Mouse (Mus musculus) limb, embryonic 14.5 days (tissue): Measurements from ENCODE around the gene Cachd1. TPM values are rescaled to one million over a fixed set of nuclear protein-coding genes. Genes with fewer than 3 reads are reported as not detected.

ENCODE experiments used
- ATAC-seq: fragments of 200-750 bp; cut with Nextera tagmentation; 2 replicates; pipeline ENCODE4 v1.8.0; 2017; ENCODE audit warnings: low read depth, moderate number of reproducible peaks, moderate TSS enrichment; ENCODE audit not compliant: low FRiP score
- DNase-seq: peaks from one replicate; pipeline ENCODE4 v3.0.0-alpha.2; 2015; ENCODE audit warnings: low spot score
- H3K27ac ChIP-seq: fragments of 300-500 bp; sonication (generic); replicated peaks from 2 replicates; pipeline ENCODE4 v1.5.1; 2014; ENCODE audit warnings: low read depth, mild to moderate bottlenecking, low read length, moderate library complexity, mixed read lengths
- H3K27me3 ChIP-seq: fragments of 300-500 bp; sonication (generic); 2 replicates; pipeline ENCODE4 v1.6.1; 2014; ENCODE audit warnings: low read length, mixed read lengths; ENCODE audit not compliant: control insufficient read depth, insufficient read depth
- H3K36me3 ChIP-seq: fragments of 300-500 bp; sonication (generic); 2 replicates; pipeline ENCODE4 v1.6.1; 2014; ENCODE audit warnings: mild to moderate bottlenecking, low read length, moderate library complexity, mixed read lengths; ENCODE audit not compliant: control insufficient read depth, insufficient read depth
- H3K4me1 ChIP-seq: fragments of 300-500 bp; sonication (generic); 2 replicates; pipeline ENCODE4 v1.6.1; 2014; ENCODE audit warnings: antibody characterized with exemption, low read length, mixed read lengths; ENCODE audit not compliant: control insufficient read depth, insufficient read depth
- H3K4me2 ChIP-seq: fragments of 300-500 bp; sonication (generic); replicated peaks from 2 replicates; pipeline ENCODE4 v1.6.1; 2014; ENCODE audit warnings: low read depth, mild to moderate bottlenecking, low read length, moderate library complexity; ENCODE audit not compliant: severe bottlenecking
- H3K4me3 ChIP-seq: fragments of 300-500 bp; sonication (generic); replicated peaks from 2 replicates; pipeline ENCODE4 v1.5.1; 2014; ENCODE audit warnings: low read length
- H3K9ac ChIP-seq: fragments of 300-500 bp; sonication (generic); 2 replicates; pipeline ENCODE4 v1.6.1; 2014; ENCODE audit warnings: mild to moderate bottlenecking, low read depth, low read length, moderate library complexity; ENCODE audit not compliant: severe bottlenecking
- H3K9me3 ChIP-seq: fragments of 300-500 bp; sonication (generic); 2 replicates; pipeline ENCODE4 v1.6.1; 2016; ENCODE audit warnings: low read length; ENCODE audit not compliant: control insufficient read depth
- POLR2A ChIP-seq: fragments of 200-500 bp; IDR thresholded peaks from 2 replicates; pipeline ENCODE4 v1.8.0; 2012; ENCODE audit warnings: inconsistent platforms, mild to moderate bottlenecking, moderate library complexity, borderline replicate concordance; ENCODE audit not compliant: insufficient read depth, insufficient read length; ENCODE audit errors: extremely low read depth
- WGBS: fragments of 180-500 bp; shearing (Covaris S2); extraction: QIAGEN DNeasy Blood & Tissue Kit; methylation state at CpG from one replicate; pipeline ENCODE4 v1.1.7; 2014; 5-methylcytosine and 5-hydroxymethylcytosine counted together
- polyA plus RNA-seq, 2 experiments: library from polyadenylated mRNA; depleted of rRNA in 1 of 2; stranded (reverse) in 1 of 2; unstranded in 1 of 2; fragments of >200 nt; fragmentation: Nextera tagmentation in 1 of 2; extraction: Ambion mirVana in 1 of 2; gene quantifications; 2 replicates each; pipeline versions ENCODE4 v1.2.1 to v1.2.3; 2012 to 2014

Gene Cachd1
- polyA plus RNA-seq, 2 experiments: 37.3 to 103 TPM

DNA sequence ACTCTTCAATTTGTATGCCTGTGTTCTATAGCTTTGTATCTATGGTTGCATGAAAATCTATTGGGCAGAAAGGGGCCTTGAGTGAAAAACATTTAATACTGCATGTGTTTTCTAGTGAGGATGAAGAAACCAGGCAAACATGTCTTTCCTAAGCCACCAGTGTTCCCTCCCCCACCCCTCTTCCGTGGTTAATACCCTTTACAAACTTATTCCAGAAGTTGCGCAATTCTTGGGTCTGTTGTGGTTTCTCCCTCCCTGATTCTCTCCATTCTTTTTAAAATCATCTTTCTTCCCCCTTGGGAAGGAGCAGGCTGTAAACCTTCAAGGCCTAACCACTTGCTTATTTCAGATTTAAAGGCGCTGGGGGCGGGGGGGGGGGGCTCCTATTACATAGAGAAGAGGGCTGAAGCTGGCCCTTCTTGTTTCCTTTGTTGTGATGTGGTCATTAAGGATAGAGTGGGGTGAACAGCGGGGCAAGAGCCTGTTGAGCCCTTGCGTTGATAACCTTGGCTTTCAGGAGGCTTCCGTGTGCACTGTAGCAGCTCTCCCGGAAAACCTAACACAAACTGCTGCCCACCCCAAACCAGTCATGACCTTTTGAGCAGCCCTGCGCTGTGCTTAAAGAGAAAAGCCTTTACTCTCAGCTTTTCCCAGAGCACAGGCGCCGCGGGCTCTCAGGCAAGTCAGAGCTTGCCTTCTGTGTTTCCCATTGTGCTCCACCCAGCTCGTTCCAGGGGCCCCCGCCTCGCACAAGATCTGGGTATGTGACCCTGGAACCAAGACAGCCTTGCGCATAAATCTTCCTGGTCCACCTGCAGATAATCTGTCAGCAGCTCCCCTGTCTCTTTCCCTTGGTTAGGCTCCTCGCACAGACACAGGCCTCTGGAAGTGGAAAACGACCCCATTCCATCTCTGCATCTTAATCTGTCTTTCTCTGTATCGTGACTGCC, 109.6 kb downstream of the Cachd1 start:
- peak; percentile 81 for DNase-seq
- H3K4me2 ChIP-seq: peak overlapping the region; percentile 36
- no peak overlapping the region; the same call in 1 of the 2 replicates for H3K9ac ChIP-seq
- peak overlapping the region; percentile 72 for H3K27ac ChIP-seq
- H3K9me3 ChIP-seq: no peaks in the 10 kb centered on the region
- peak; percentile 71; the same call in 1 of the 2 replicates for ATAC-seq
- H3K27me3 ChIP-seq: no peaks in the 10 kb centered on the region
- H3K4me1 ChIP-seq: peaks cover 26% of the 10 kb centered on the region
- H3K4me3 ChIP-seq: no peak overlapping the region
- 5% methylated on average over 19 of the region's 19 CpGs for WGBS
- no peaks in the 10 kb centered on the region for H3K36me3 ChIP-seq
- TF ChIP-seq POLR2A: no peak

DNA sequence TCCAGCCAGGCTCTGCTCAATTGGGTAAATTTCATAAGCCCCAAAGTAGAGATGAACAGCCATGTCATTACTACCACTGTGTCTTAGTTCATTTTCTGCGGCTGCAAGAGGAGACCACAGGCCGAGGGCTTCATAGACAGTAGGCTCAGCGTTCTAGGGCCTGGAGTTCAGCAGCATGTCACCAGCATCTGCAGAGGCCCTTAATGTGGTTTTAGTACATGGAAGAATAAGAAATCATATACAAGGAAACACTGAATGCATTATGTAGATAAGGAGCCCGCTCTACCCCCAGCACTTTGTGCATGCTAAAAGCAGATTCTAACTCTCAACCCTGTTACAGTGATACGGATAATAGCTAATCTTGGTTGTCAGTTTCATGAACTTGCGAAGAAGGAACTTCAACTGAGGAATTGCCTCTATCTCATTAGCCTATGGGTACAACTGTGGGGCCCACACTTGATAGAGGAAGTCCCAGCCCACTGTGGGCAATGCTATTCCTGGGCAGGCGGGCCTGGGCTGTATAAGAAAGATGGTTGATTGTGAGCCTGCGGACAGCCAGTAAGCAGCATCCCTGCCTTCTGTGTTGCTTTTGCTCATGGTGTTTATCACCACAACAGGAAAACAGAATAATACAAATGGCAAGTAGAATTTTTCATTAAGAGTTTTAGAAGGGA, 110.4 kb downstream of the Cachd1 start:
- H3K4me3 ChIP-seq: no peak overlapping the region
- H3K4me1 ChIP-seq: peaks cover 30% of the 10 kb centered on the region
- peak overlapping the region; percentile 36; the same call in 1 of the 2 replicates for H3K4me2 ChIP-seq
- H3K36me3 ChIP-seq: no peaks in the 10 kb centered on the region
- ATAC-seq (no peak), DNase-seq (no peak)
- H3K9ac ChIP-seq: no peak overlapping the region
- 74% methylated on average over 8 of the region's 8 CpGs for WGBS
- peak overlapping the region; percentile 72 for H3K27ac ChIP-seq
- no peaks in the 10 kb centered on the region for H3K27me3 ChIP-seq
- no peaks in the 10 kb centered on the region for H3K9me3 ChIP-seq
- no peak for TF ChIP-seq POLR2A

DNA sequence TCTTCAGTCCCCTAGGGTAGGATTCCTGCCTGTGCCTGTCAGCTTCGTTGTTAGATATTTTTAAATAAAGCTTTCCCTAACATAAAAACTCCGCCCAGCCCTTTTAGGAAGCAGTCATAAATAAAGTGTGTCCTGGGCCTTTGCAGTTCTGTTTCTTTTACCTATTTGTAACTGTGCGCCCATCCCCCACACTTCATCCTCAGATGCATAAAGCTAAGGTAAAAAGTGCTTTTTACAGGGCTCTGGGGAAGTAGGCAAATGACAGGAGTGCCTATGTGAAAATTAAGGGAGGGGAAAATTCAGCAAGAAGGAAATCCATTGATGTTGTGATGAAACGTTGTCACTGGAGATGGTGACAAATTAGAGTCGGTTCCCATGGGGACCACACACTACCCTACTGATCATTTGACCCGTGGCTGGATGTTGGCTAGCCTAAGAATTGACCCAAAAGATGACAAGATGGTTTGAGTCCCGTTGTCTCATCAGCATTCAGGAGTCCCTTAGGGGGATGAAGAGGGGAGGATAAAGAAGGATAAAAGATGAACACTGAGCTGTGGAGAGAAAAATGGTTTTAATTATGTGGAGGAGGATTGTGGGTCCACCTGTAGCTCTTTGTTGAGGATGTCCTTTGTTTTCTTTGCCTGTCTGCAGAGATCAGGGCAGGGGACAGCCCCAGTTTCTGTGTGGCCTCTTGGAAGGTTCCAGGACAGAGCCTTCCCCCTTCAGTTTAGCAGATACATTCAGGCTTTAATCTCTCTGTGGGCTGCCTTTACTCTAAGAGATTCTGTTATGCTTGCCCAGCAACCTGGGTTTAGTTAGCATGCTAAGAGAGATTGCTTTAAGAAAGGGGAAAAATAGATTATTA, 113.9 kb downstream of the Cachd1 start:
- no peak for DNase-seq
- H3K27ac ChIP-seq: no peak overlapping the region

DNA sequence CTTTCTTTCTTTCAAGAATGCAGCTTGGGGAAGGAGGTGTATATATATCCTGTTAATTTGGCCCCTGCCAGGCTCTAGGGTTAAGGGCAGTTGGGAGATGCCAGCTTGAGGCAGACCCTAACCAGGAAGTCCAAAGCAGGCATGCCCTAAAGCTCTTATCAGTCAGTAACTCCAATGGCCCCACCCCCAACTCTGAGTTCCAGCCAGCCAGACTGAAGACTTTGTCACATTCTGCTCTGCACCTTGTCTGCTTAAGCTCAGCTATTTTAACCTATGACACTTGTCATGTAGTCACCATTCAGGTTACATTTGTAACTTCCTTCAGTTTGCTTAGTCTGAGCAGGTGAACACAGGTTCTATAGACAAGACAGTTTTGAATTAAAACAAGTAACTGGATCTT, 117.3 kb downstream of the Cachd1 start:
- H3K27ac ChIP-seq: no peak overlapping the region
- no peak overlapping the region for H3K9ac ChIP-seq
- peaks cover 3% of the 10 kb centered on the region; the same call in 1 of the 2 replicates for H3K36me3 ChIP-seq
- TF ChIP-seq POLR2A: no peak
- H3K4me2 ChIP-seq: no peak overlapping the region
- no peak overlapping the region for H3K4me3 ChIP-seq
- no peak for ATAC-seq
- H3K4me1 ChIP-seq: peaks cover 14% of the 10 kb centered on the region
- no peak for DNase-seq
- H3K27me3 ChIP-seq: no peaks in the 10 kb centered on the region
- H3K9me3 ChIP-seq: no peaks in the 10 kb centered on the region

More for the DNA sequence above, 113.9 kb downstream of the Cachd1 start:
- H3K27me3 ChIP-seq: no peaks in the 10 kb centered on the region
- no peak overlapping the region for H3K4me3 ChIP-seq
- no peak for TF ChIP-seq POLR2A
- H3K4me1 ChIP-seq: peaks cover 26% of the 10 kb centered on the region
- ATAC-seq: no peak
- H3K9me3 ChIP-seq: no peaks in the 10 kb centered on the region
- no peak overlapping the region for H3K4me2 ChIP-seq
- 24% methylated on average over 7 of the region's 7 CpGs for WGBS
- no peak overlapping the region for H3K9ac ChIP-seq
- no peaks in the 10 kb centered on the region for H3K36me3 ChIP-seq

DNA sequence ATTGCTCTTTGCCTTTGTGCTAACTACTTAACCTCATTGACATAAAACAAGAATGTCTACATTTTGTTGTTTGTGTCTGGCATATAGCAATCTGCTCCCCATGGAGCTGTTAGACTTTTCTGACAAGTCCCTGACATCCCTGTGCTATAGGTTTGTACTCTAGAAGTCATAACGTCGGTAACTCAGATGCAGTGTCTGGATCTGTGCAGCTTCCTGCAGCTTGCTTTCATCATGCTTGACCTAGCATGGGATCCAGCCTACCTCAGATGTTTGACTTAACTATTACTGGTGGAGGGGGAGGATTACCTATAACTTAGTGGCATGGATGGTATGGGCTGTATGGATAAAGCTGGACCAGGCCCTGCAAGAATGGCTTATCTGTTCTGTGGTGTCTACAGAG, 117.7 kb downstream of the Cachd1 start:
- H3K27me3 ChIP-seq: no peaks in the 10 kb centered on the region
- peaks cover 7% of the 10 kb centered on the region; the same call in 1 of the 2 replicates for H3K36me3 ChIP-seq
- no peak for TF ChIP-seq POLR2A
- H3K4me2 ChIP-seq: no peak overlapping the region
- H3K4me3 ChIP-seq: no peak overlapping the region
- no peak for DNase-seq
- H3K27ac ChIP-seq: no peak overlapping the region
- peaks cover 14% of the 10 kb centered on the region for H3K4me1 ChIP-seq
- H3K9me3 ChIP-seq: no peaks in the 10 kb centered on the region
- ATAC-seq: no peak
- no peak overlapping the region for H3K9ac ChIP-seq
- WGBS: 68% methylated on average over 2 of the region's 2 CpGs
